Mouse (Mus musculus): ENCODE results near the gene Iffo2. TPM values are rescaled to one million over a fixed set of nuclear protein-coding genes. Genes with fewer than 3 reads are reported as not detected.

The Iffo2 gene
- polyA plus RNA-seq, 1 experiment from 2014 or later = 2.3 TPM

DNA sequence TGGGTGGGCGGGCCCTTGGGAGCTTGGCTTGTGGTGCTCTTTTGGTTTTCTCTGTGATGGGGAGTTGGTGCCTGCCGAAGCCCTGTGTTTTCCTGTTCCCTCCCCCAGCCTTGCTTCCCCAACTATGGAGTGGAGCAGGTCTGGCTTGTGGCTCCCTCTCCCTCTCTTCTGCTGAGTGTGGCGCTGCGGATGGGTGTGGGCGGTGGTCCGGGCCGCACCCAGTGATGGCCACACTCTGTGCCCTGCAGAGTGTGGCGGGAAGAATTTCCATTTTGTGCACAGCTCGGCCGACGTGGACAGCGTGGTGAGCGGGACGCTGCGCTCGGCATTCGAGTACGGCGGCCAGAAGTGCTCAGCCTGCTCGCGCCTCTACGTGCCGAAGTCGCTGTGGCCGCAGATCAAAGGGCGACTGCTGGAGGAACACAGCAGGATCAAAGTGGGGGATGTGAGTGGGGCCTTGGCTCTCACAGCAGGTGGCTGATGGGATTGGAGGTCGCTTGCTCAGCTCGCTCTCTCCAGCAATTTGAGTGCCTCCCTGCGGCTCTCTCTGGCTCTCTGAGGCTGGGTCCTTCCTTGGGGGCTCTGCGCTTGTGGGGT, 111.6 kb downstream of the Iffo2 start:
- WGBS = 2% methylated on average over 30 of the region's 30 CpGs
- H3K27ac ChIP-seq (replicated peaks; ENCODE audit: low read depth, low read length) = no peak overlapping the region
- H3K9me3 ChIP-seq (replicated peaks; ENCODE audit: control insufficient read depth, low read length) = no peaks in the 10 kb centered on the region
- no peaks in the 10 kb centered on the region for H3K36me3 ChIP-seq (replicated peaks; ENCODE audit: control insufficient read depth, insufficient read depth, low read depth, low read length)
- H3K4me2 ChIP-seq (ENCODE audit: low read depth, low read length) = peak overlapping the region; percentile 48
- H3K4me3 ChIP-seq (ENCODE audit: low read depth, low read length) = no peak overlapping the region
- peaks cover 6% of the 10 kb centered on the region for H3K4me1 ChIP-seq (ENCODE audit: control insufficient read depth, insufficient read depth, low read length)
- H3K27me3 ChIP-seq (ENCODE audit: control insufficient read depth, insufficient read depth, low read length) = peaks cover 11% of the 10 kb centered on the region
- H3K9ac ChIP-seq (replicated peaks; ENCODE audit: low read length) = peak overlapping the region; percentile 22
- DNase-seq (ENCODE audit: low spot score) (peak; percentile 45), ATAC-seq (replicated peaks; ENCODE audit: insufficient number of reproducible peaks, low FRiP score, low TSS enrichment, low read depth) (no peak)

GRCm38 (mm10) chr4:139643972-139644371, 113.6 kb downstream of the Iffo2 start:
- DNase-seq (ENCODE audit: low spot score) = peak; percentile 86
- Histone ChIP-seq H3K4me3 (ENCODE audit: low read depth, low read length) (no peak overlapping the region), H3K9me3 (replicated peaks; ENCODE audit: control insufficient read depth, low read length) (no peaks in the 10 kb centered on the region), H3K27ac (replicated peaks; ENCODE audit: low read depth, low read length) (no peak overlapping the region), H3K4me1 (ENCODE audit: control insufficient read depth, insufficient read depth, low read length) (peaks cover 6% of the 10 kb centered on the region), H3K4me2 (ENCODE audit: low read depth, low read length) (no peak overlapping the region), H3K9ac (replicated peaks; ENCODE audit: low read length) (no peak overlapping the region), H3K27me3 (ENCODE audit: control insufficient read depth, insufficient read depth, low read length) (peaks cover 11% of the 10 kb centered on the region), H3K36me3 (replicated peaks; ENCODE audit: control insufficient read depth, insufficient read depth, low read depth, low read length) (no peaks in the 10 kb centered on the region)
- WGBS = 15% methylated on average over 9 of the region's 9 CpGs
- ATAC-seq (replicated peaks; ENCODE audit: insufficient number of reproducible peaks, low FRiP score, low TSS enrichment, low read depth) = peak; percentile 27; the same call in 1 of the 2 replicates

DNA sequence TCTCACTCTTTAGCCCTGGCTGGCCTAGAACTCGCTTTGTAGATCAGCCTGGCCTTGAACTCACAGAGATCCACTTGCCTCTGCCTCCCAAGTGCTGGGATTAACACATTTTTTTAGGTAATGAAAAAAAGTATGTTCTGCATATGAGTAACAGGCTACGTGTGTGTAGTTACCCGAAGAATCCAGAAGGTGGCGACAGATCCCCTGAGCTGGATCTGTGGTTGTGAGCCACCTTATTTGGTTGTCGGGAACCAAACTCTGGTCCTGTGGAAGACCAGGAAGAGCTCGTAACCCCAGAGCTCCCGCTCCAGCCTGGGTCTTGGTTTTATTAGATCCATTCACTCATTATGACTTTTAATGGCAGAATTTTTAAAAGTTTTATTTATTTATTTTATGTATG, 116.6 kb downstream of the Iffo2 start:
- Histone ChIP-seq H3K4me3 (ENCODE audit: low read depth, low read length) (no peak overlapping the region), H3K4me2 (ENCODE audit: low read depth, low read length) (no peak overlapping the region), H3K27ac (replicated peaks; ENCODE audit: low read depth, low read length) (no peak overlapping the region), H3K9me3 (replicated peaks; ENCODE audit: control insufficient read depth, low read length) (no peaks in the 10 kb centered on the region), H3K9ac (replicated peaks; ENCODE audit: low read length) (no peak overlapping the region), H3K36me3 (replicated peaks; ENCODE audit: control insufficient read depth, insufficient read depth, low read depth, low read length) (no peaks in the 10 kb centered on the region), H3K27me3 (ENCODE audit: control insufficient read depth, insufficient read depth, low read length) (peaks cover 11% of the 10 kb centered on the region; the same call in 1 of the 2 replicates), H3K4me1 (ENCODE audit: control insufficient read depth, insufficient read depth, low read length) (peaks cover 3% of the 10 kb centered on the region; the same call in 1 of the 2 replicates)
- WGBS = 77% methylated on average over 7 of the region's 7 CpGs
- ATAC-seq (replicated peaks; ENCODE audit: insufficient number of reproducible peaks, low FRiP score, low TSS enrichment, low read depth) (no peak), DNase-seq (ENCODE audit: low spot score) (peak; percentile 51)

DNA sequence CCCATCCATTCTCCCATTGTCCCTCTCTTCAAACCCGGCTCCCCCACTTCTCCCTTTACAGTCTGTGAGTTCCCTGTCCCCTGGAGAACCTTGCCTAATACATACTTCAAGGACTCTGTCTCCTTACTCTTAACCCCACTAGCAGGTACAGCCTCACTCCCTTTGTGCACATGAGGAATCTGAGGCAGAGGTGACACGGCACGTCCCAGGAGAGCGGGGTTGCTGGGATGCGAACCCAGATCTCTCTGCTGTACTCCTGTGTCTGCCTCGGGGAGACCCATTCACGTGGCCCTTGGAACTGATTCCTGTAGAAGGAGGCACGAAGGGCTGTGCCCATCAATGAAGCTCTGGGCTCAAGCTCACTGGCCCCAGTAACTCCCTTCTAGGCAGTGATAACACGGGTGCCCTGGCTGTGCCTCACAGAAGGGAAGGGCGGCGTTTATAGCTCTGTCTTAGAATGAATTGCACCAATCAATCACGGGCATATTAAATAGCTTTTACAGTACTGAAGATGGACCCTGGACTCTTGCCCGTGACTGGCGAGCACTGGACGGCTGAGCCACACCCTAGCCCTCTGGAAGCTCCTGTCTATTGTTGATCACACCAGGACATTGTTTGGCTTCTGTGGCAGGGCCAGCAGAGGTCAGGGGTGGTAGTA, 119.9 kb downstream of the Iffo2 start:
- ATAC-seq (replicated peaks; ENCODE audit: insufficient number of reproducible peaks, low FRiP score, low TSS enrichment, low read depth) (no peak), DNase-seq (ENCODE audit: low spot score) (no peak)
- Histone ChIP-seq H3K4me1 (ENCODE audit: control insufficient read depth, insufficient read depth, low read length) (no peaks in the 10 kb centered on the region), H3K9ac (replicated peaks; ENCODE audit: low read length) (no peak overlapping the region), H3K27me3 (ENCODE audit: control insufficient read depth, insufficient read depth, low read length) (no peaks in the 10 kb centered on the region), H3K9me3 (replicated peaks; ENCODE audit: control insufficient read depth, low read length) (no peaks in the 10 kb centered on the region), H3K4me3 (ENCODE audit: low read depth, low read length) (no peak overlapping the region), H3K4me2 (ENCODE audit: low read depth, low read length) (no peak overlapping the region), H3K27ac (replicated peaks; ENCODE audit: low read depth, low read length) (no peak overlapping the region), H3K36me3 (replicated peaks; ENCODE audit: control insufficient read depth, insufficient read depth, low read depth, low read length) (no peaks in the 10 kb centered on the region)
- 83% methylated on average over 15 of the region's 15 CpGs for WGBS

GRCm38 (mm10) chr4:139650907-139651306, 120.6 kb downstream of the Iffo2 start:
- DNase-seq (ENCODE audit: low spot score) (no peak), ATAC-seq (replicated peaks; ENCODE audit: insufficient number of reproducible peaks, low FRiP score, low TSS enrichment, low read depth) (no peak)
- Histone ChIP-seq H3K27me3 (ENCODE audit: control insufficient read depth, insufficient read depth, low read length) (no peaks in the 10 kb centered on the region), H3K27ac (replicated peaks; ENCODE audit: low read depth, low read length) (no peak overlapping the region), H3K4me2 (ENCODE audit: low read depth, low read length) (no peak overlapping the region), H3K9ac (replicated peaks; ENCODE audit: low read length) (no peak overlapping the region), H3K4me3 (ENCODE audit: low read depth, low read length) (no peak overlapping the region), H3K36me3 (replicated peaks; ENCODE audit: control insufficient read depth, insufficient read depth, low read depth, low read length) (no peaks in the 10 kb centered on the region), H3K9me3 (replicated peaks; ENCODE audit: control insufficient read depth, low read length) (no peaks in the 10 kb centered on the region), H3K4me1 (ENCODE audit: control insufficient read depth, insufficient read depth, low read length) (no peaks in the 10 kb centered on the region)
- 62% methylated on average over 11 of the region's 11 CpGs for WGBS

DNA sequence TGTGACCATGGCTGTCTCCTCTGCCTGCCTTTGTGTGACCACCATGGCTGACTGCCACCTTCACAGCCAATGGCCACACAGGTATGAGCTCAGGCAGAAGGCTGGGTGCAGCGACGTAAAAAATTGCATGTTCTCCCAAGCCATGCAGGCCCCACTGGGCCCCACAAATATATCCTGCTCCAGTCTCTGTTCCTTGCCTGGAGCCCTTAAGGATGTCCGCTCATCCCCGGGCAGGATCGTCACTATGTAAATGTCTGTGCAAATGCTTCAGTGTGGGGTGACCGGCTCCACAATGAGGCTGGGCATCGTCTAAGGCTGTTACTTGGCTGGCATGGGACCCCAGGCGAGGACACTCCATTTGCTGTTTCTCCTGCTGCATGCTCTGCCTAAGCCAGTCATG, 122.9 kb downstream of the Iffo2 start, which contains the start of gene Tas1r2:
Gene Tas1r2, plus strand, starts transcription at position 301 of the 400 bp plus-strand sequence.
- no peak within 1 kb of the TSS for H3K4me2 ChIP-seq (ENCODE audit: low read depth, low read length)
- no peaks in the 10 kb centered on the region for H3K9me3 ChIP-seq (replicated peaks; ENCODE audit: control insufficient read depth, low read length)
- H3K4me1 ChIP-seq (ENCODE audit: control insufficient read depth, insufficient read depth, low read length) = no peaks in the 10 kb centered on the region
- DNase-seq (ENCODE audit: low spot score) (no peak), ATAC-seq (replicated peaks; ENCODE audit: insufficient number of reproducible peaks, low FRiP score, low TSS enrichment, low read depth) (0 out of 2 replicates have a peak, but pooled peaks have one; percentile 36)
- 84% methylated on average over 8 of the region's 8 CpGs for WGBS
- no peak within 1 kb of the TSS for H3K9ac ChIP-seq (replicated peaks; ENCODE audit: low read length)
- no peak within 1 kb of the TSS for H3K4me3 ChIP-seq (ENCODE audit: low read depth, low read length)
- H3K27ac ChIP-seq (replicated peaks; ENCODE audit: low read depth, low read length) = no peak within 1 kb of the TSS
- no peaks in the 10 kb centered on the region for H3K27me3 ChIP-seq (ENCODE audit: control insufficient read depth, insufficient read depth, low read length)
- H3K36me3 ChIP-seq (replicated peaks; ENCODE audit: control insufficient read depth, insufficient read depth, low read depth, low read length) = no peaks in the 10 kb centered on the region

DNA sequence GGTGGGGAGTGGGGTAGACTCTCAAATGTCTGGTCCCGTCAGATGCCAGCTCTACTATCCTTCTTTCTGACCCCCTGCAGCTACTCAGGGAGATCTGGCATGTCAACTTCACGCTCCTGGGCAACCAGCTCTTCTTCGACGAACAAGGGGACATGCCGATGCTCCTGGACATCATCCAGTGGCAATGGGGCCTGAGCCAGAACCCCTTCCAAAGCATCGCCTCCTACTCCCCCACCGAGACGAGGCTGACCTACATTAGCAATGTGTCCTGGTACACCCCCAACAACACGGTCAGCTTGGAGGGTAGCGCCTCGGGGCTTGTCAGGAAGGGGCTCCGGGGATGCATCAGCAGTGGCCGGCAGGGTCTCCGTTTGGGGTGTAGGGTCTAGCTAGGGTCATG, 131.5 kb downstream of the Iffo2 start:
- no peak overlapping the region for H3K4me3 ChIP-seq (ENCODE audit: low read depth, low read length)
- no peaks in the 10 kb centered on the region for H3K9me3 ChIP-seq (replicated peaks; ENCODE audit: control insufficient read depth, low read length)
- H3K9ac ChIP-seq (replicated peaks; ENCODE audit: low read length) = no peak overlapping the region
- no peaks in the 10 kb centered on the region for H3K36me3 ChIP-seq (replicated peaks; ENCODE audit: control insufficient read depth, insufficient read depth, low read depth, low read length)
- ATAC-seq (replicated peaks; ENCODE audit: insufficient number of reproducible peaks, low FRiP score, low TSS enrichment, low read depth) = no peak
- 86% methylated on average over 14 of the region's 14 CpGs for WGBS
- no peak for DNase-seq (ENCODE audit: low spot score)
- no peak overlapping the region for H3K4me2 ChIP-seq (ENCODE audit: low read depth, low read length)
- H3K27me3 ChIP-seq (ENCODE audit: control insufficient read depth, insufficient read depth, low read length) = no peaks in the 10 kb centered on the region
- H3K4me1 ChIP-seq (ENCODE audit: control insufficient read depth, insufficient read depth, low read length) = no peaks in the 10 kb centered on the region
- H3K27ac ChIP-seq (replicated peaks; ENCODE audit: low read depth, low read length) = no peak overlapping the region

DNA sequence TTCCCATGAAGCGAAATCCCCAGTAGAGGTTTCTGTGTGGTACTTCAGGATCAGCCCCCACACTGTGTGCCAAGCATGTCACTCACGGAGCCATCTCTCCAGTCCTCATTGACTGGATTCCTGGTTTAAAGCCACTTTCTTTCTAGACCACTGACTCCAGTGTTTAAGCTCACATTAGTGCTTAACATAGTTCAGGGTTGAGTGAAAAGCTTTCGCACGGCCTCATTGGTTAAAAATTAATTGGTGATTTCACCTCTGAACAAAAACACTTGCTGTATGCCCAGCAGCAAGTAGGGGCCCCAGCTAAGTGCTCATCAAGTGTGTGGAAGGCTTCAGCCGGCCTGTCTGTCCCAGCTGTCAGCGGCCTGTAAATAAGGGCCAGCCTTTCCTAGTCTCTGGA, 137.3 kb downstream of the Iffo2 start:
- Histone ChIP-seq H3K27ac (replicated peaks; ENCODE audit: low read depth, low read length) (no peak overlapping the region), H3K4me3 (ENCODE audit: low read depth, low read length) (no peak overlapping the region), H3K4me1 (ENCODE audit: control insufficient read depth, insufficient read depth, low read length) (no peaks in the 10 kb centered on the region), H3K9ac (replicated peaks; ENCODE audit: low read length) (no peak overlapping the region), H3K9me3 (replicated peaks; ENCODE audit: control insufficient read depth, low read length) (no peaks in the 10 kb centered on the region), H3K4me2 (ENCODE audit: low read depth, low read length) (no peak overlapping the region), H3K36me3 (replicated peaks; ENCODE audit: control insufficient read depth, insufficient read depth, low read depth, low read length) (no peaks in the 10 kb centered on the region), H3K27me3 (ENCODE audit: control insufficient read depth, insufficient read depth, low read length) (no peaks in the 10 kb centered on the region)
- WGBS = 67% methylated on average over 6 of the region's 6 CpGs
- DNase-seq (ENCODE audit: low spot score) (no peak), ATAC-seq (replicated peaks; ENCODE audit: insufficient number of reproducible peaks, low FRiP score, low TSS enrichment, low read depth) (no peak)
